Mouse (Mus musculus) WW6 (cell line): ENCODE measurements around the gene Cmtm4.
"Not testable (repeated sequence)": the region's sequence is repeated elsewhere in the genome, so short reads cannot be mapped to it uniquely, and the experiment has no call there.

ENCODE experiments used
- DNase-seq: peaks from one replicate; pipeline ENCODE4 v3.0.0-alpha.2; 2013; ENCODE audit warnings: low read depth, low spot score

Gene Cmtm4

DNA sequence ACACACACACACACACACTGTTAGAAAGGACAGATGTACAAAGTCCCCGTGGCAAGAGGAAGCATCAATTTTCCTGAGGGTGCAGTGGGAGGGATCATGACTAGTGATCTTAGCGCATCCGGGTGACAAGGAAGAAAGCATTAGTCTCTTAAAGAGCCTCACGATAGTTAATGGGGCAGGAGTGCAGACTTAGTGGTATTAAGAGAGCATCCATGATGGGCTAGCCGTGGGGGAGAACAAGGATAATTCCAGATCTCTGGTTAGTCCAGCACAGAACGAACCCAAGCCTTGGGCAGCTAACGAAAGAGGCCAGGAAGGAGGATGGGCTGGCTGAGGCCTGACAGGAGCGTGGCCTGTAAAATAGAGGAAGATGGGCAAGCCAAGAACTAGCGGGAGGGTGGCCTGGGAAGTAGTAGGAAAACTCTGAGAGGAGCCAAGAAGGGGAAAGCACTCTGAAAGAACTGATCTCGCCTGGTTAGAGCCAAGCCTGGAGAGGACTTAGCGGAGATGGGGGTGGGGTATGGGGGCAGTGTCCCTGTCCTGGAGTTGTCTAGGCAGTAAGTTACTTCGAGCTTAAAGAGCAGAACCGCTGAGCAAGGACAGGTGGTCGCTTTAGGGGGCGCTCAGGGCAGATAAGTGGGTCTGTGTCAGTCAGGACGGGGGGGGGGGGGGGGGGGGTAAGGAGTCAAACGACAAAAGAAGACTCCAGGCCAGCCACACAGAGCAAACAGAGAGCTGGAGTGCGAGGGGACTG lies 56.2 kb downstream of the Cmtm4 start, which contains the start of gene Cmtm3:
Gene Cmtm3, plus strand, starts transcription at position 182 of the 754 bp plus-strand sequence.
- no peak for DNase-seq

DNA sequence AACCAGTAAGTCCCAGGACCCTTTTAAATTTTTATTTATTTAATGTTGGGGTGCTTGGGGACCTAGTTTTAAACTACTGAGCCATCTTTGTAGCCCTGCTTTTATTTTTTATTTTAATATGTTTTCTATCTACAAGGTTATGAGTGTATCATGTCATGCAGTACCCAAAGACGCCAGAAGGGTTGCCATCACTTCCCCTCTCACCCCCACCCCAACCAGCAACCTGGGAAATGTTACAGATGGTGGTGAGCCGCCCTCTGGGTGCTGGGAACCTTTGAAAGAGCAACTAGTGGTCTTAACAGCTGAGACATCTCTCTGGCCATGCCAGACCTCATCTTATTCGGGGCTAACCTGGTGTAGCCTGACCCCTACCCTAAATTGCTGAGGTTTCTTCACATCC lies 57.7 kb downstream of the Cmtm4 start:
- no peak for DNase-seq

DNA sequence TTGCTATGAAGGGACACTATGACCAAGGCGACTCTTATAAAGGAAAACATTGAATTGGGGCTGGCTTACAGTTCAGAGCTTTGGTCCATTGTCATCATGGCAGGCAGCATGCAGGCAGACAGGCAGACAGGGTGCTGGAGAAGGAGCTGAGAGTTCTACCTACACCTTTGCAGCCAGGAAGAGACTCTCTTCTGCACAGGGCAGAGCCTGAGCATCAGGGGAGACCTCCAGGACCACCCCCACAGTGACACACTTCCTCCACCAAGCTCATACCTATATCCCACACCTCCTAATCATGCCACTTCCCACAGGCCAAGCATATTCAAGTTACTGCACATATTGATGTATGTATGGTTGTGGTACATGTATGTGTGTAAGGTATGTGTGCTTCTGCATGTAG lies 58.8 kb downstream of the Cmtm4 start:
- DNase-seq, result no peak

DNA sequence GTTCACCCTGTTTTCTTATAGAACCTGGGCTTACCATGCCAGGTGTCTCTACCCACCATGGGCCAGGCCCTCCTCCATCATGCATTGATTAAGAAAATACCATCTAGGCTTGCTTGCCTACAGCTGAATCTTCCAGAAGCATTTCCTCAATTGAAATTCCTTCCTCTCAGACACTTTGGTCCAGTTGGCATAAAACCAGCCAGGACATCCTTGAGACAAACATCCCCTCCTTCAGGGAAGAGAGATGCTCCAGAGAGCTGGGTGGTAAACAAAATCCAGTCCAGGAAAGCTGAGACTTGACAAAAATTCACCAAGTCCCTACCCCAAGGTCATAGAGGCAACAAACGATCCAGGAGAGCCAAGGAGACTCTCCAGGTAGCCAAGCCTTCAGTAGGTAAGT lies 61.4 kb downstream of the Cmtm4 start:
- DNase-seq, result no peak

DNA sequence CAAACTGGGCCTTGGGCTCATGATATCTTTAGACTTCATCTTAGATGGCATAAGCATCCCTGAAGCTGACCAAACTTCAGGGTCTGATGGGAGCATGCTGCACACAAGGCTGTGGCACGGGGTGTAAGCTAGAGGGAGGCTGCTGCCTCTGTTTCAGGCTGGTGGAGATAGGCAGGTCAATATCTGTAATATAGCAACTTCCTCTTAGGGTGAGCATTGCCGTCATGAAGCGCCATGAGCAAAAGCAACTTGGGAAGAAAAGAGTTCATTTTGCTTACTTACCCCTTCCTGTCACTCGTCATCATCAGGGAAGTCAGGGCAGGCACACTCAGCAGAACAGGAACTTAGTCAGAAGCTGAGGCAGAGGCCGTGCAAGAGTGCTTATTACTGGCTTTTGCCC lies 61.8 kb downstream of the Cmtm4 start:
- DNase-seq, result no peak

DNA sequence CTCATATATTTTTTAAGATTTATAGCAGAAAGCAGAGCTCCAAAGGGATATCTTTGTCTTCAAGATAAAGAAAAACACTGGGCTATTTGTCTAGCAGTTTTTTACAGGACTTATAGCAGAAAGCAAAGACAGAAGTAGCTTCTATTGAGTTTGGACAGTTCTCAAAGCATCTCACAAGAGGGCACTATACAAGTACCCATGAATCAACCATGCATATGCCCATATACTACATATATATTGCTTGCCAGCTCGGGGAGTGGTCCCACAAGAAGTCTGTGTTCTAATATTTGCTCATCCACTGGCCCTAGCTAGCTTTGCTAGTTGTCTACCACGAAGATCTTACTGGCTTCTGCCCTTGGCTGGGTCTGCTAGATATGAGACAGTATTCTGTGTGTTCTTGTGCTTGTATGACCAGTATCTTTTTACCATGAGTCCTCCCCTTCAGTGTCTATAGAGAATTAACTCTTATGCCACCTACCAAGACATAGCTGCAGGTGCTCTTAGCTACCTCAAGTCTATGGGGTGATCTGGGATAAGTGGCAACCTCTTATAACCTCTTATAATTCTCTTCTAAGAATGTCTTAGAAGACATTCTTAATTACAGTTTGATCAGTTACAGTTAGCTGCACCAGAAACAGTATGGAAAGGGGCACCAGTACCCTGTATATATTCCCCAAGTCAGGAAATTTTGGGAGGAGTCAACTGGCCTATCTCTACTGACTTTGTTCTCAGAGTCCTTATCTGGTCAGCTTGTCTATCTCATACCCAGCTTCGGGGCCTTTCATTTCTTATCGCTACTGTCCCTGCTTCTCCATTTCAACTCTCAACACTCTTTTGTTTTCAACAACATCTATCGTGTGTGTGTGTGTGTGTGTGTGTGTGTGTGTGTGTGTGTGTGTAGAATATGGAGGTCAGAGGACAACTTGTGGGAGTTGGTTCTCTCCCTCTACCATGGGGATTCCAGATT lies 62.7 kb downstream of the Cmtm4 start:
- no peak for DNase-seq

DNA sequence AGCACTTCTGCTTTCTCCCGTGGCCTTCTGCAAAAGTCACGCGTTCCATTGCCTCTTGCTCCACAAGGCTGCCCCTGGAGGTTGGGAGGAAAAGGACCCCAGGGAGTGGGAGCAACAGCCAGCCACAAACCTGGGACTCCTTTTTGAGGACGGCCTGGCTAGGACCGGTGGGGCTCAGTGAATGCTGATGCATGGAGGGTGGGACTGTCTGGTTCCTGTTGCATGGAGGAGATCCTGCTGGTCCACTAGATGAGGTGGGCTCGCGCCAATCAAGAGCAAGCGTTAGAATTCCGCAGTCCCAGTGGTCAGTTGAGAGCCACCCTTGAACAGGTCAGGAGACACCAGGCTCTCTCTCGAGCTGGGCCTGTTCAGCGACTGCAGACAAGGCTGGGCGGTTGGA lies 73.7 kb downstream of the Cmtm4 start, which contains the start of gene Cmtm2b:
Gene Cmtm2b, plus strand, starts transcription at position 301 of the 400 bp plus-strand sequence.
- not testable (repeated sequence) for DNase-seq

DNA sequence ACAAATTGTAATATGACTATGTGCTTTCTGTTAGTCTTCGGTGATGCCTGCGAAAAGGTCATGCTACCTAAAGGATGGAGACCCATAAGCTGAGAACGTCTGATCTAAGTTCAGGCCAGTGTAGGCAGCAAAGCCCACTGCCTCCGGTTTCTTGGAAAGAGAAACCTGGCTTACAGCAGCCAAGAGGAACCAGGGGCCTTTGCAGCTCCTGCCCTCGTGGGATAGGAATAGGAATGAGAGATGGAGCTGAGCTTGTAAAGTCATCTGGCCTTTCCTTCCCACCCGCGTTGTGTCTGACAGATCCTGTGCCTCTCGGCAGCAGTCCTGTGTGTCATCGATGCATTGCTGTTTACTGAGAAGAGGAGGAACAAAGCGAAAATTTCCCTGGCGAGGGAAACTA lies 74.3 kb downstream of the Cmtm4 start, which contains the start of gene Gm11020:
Gene Gm11020, plus strand, starts transcription at position 301 of the 400 bp plus-strand sequence.
- DNase-seq, result not testable (repeated sequence)

DNA sequence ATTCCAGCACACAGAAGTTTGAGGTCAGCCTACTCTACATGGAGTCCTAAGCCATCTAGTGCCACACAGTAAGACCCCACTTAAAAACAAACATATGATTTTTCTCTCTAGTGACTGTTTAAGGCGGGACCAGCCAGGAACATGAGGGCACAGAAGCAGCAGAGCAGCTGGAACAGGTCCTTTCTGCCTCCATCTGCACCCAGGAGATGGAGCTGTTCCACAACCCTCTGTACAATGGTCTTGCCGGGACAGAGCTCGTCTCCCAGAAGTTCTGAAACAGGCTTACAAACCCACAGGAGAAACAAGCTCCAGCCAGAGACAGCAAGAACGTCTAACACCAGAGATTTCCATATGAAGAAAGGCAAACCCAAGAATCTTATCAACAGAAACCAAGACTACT lies 82.3 kb downstream of the Cmtm4 start:
- DNase-seq, result no peak

DNA sequence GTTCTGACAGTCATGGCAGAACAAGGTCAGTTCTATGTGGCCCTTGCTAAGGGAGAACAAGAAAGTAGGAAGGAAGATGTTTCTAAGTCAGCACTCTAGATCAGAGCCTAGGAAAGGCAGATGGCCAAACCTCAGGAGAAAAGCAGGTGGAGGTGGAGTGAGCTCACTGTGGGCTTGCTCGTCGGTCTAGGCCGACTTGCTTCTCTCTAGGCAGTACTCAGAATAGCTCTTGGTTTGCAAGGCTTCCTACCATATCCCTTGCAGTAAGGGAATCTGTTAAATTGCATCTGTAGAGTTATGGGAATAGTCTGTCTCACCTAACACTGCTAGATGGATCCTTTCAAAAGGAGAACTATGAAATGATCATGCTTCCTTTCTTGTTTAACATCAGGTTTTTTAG lies 83.6 kb downstream of the Cmtm4 start:
- not testable (repeated sequence) for DNase-seq

DNA sequence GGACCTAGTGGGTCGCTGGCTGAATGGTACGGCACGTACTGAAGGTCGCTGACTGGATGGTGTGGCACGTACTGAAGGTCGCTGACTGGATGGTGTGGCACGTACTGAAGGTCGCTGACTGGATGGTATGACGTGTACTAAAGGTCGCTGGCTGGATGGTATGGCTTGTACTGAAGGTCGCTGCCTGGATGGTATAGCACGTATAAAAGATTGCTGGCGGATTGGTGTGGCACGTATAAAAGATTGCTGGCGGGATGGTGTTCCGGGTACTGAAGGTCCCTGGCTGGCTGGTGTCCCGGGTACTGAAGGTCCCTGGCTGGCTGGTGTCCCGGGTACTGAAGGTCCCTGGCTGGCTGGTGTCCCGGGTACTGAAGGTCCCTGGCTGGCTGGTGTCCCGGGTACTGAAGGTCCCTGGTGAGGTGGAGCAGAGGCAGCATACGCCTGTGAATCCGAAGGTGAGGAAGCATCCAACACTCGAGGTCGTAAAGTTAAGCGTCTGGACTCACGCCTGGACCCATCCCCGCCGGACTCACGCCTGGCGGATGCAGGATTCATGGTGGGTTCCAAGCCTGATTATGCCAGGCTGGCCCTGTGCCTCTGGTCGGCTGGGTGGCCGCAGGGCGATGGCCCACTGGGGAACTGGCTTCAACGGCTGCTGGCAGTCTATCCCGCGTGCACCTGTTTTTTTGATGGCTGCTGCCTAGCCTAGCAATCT lies 86.0 kb downstream of the Cmtm4 start, which contains the start of the genes Gm45711 and Cmtm1:
Gene Gm45711, minus strand, starts transcription at position 641 of the 715 bp plus-strand sequence.
Gene Cmtm1, minus strand, starts transcription at position 705 of the 715 bp plus-strand sequence.
- DNase-seq, result not testable (repeated sequence)

DNA sequence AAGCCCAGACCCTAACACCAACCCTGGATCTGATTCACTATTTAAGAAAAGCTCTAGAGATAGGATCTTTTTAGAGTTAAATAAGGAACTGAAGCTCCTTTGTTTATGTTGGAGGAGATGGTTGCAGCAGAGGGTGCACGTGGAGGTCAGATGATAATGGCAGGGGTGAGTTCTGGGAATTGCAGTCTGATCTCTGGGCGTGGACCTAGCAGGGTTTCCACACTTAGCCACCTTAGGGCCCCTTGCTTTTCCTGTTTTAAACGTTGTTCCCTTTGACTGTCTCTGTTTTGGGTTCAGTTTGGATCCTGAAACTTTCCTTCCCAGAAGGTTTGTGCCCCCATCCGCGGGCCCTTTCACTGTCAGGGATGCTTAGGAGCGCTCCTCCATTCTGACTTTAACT lies 87.3 kb downstream of the Cmtm4 start:
- not testable (repeated sequence) for DNase-seq

DNA sequence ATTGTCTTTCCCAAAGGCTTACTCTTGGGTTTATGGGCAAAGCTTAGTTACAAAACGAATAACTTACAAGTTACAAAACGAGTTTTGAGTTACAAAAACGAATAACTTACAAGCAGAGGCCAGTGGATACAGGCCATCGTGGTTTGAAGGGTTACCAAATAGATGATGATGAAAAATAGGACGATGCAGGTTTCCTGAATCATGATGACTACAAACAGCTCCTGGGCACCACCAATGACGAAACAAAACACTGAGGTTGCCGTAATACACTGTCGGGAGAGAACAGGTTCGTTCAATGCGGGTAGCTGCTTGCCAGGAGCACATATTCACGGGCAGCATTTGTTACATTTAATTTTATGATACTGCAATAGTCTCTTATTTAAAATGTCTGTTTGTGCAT lies 90.6 kb downstream of the Cmtm4 start:
- DNase-seq, result no peak

DNA sequence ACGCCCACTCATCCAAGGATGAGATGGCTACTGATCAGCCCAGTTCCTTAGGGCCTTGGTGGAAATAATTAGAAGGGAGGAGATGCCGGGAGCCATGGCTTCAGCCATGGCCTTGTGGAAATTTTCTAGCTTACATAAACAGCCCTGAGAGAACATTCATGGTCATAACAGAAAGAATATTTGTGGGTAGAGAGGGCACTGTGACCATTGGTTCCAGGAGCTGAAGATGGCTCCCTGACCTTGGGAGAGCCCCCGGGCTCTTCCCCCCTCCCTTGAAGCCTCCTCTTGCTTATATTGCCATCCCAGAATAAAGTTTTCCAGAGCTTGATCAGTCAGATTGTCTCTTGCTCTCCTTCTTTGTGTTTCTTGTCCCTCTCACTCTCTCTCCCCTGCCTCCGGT lies 93.1 kb downstream of the Cmtm4 start:
- DNase-seq, result not testable (repeated sequence)

DNA sequence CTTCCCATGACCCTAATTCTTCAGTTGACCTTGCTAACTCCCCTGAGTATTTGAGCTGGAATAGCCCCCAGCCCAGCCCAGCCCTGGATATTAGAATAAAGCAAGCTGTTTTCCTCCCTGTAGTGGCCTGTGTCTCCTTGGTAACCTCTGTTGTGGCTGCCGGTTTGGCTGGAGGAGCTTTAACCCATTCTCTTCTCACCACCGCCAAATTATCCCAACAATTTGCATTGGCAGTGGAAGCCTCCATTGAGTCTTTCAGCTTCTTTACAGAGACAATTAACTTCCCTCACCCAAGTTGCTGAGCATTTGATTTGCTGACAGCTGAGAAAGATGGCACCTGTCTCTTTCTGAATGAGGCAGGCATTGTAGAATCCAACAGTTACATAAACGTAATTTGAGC lies 94.0 kb downstream of the Cmtm4 start:
- DNase-seq, result not testable (repeated sequence)
